Mouse (Mus musculus) lung, adult 18-20 months (tissue): ENCODE measurements around the gene Kalrn.
"Not testable (repeated sequence)": the region's sequence is repeated elsewhere in the genome, so short reads cannot be mapped to it uniquely, and the experiment has no call there.

ENCODE experiments used
- DNase-seq, 2 experiments: peaks; one replicate each; pipeline ENCODE4 v3.0.0; 2022; ENCODE audit warnings: mixed read lengths in 2 of 2

Gene Kalrn

DNA sequence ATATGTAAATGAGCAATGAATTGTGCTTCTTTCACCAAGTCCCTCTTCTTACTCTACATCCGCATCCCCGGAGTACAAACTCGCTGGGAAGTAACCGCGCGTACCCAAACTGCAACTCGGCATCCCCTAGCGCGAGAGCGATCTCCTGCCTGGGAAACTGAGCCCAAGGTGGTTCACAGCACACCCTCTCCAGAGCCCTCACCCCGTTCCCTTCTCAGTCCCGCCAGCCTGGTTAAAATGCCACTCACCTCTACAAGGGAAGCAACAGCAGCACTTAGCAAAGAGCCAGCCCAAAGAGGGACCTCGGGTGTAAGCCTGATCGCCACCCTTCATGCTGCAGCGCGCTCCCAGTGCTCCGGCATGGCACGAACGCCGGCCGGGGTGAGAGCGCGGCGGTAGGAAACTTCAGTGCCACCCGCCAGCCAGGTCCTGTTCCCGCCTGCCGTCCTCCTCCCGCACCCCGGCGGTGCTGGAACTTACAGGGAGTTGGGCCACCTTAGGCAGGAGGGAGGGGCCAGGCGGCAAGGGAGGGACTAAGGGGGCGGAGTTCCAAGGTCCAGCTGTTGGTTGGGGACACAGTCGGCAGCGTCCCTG, 477.7 kb downstream of the Kalrn start:
- DNase-seq = peak; percentile 87 to 91

DNA sequence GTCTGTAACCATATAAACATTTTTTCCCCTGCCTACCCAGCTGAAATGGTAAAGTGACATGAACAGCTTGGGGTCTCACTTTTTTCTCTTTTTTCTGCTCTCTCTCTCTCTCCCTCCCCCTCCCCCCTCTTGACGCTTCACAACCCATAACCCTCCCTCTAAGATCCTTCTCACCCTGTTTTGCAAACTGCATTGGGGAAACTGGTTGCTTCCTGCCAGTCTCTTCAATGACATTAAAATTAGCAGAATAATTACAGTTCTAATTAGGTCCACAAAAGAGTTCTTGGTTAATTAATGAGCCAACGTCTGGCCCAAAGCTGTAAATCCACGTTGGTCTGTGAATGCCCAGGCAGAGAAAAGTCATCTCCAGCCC, 478.3 kb downstream of the Kalrn start:
- no peak for DNase-seq

DNA sequence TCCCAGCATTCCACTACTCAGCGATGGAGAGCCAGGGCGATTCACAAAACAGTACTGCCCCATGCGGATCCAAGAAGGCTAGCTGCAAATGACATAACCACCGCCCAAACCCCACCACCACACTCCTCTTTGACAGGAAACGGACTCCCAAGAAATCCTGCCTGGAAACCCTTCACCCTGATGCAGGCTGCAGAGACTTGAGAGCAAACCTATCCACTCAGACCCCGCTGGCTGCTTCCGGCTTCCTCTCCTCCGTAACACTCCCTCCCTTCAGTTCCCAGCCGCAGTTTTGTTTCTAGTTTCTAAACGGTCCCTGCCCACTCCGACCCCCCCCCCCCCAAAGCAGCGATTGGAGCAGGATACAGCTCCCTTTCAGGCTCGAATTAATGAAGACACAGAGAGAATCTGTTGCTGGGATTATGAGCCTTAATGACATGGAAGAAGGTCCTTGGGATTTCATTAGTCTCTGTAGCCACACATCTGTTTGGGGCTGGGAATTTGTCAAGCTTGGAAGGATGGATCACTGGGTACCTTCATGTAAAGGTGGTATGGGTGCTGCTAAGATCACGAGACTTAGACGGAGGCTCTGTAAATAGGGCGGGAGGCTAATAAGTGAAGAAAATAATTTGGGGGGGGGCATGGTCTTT, 478.8 kb downstream of the Kalrn start:
- DNase-seq = peak; percentile 21 to 38

DNA sequence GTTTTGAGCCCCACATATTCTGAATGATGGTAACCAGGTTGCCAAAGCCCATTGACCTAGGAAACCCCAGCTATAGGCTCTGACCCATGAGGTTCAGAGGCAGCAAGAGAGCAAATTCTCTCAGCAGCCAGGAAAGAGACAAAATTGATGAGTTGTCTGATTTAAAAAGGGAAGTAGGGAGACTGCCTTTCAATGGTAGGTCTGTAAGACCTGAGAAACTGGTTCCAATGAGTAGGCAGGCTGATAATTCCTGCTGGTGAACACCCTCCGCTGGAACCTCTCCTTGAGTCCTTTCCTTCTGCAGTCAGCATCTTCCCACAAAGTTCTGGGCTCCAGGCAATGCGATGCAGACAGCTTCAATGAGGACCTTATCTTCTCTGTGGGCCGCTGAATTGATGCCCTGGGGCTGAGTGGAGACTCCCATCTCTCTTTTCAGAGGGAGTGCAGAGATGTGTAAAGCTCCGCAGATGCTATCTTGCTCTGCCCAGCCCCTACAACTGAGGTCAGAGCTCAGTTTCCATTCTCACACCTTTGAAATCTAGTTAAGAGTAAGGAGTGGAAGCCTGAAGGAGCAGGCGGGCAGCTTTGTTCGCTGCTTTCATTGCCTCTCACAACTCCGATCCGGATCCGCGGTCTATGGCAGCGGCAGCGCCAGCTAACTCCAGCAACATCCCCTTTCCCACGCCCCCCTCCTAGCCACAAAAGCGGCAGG, 479.4 kb downstream of the Kalrn start:
- DNase-seq = no peak

DNA sequence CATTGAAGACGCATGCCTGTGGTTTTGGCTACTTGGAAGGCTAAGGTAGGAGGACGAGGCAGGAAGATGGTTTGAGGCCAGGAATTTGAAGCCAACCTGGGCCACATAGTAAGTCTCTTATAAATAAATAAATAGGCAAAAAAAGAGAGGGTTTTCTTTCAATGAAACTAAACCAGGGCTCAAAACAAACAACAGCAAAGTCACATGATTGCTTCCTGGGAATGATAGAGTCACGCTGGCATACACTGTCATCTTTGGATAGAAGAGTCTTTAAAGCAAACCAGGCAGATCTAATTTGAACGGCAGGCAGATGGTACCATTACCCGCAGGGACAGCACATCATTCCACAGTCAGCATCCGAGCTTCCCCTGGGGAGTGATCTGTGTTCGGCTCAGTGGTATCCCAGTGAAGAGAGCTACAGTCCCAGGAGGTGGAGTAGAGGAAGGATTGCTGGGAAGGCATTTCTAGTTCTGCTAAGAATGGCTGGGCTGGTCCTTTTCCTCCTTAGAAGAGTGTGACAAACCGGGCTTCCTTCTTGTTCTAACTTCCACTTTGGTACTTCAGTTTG, 483.7 kb downstream of the Kalrn start:
- no peak for DNase-seq

DNA sequence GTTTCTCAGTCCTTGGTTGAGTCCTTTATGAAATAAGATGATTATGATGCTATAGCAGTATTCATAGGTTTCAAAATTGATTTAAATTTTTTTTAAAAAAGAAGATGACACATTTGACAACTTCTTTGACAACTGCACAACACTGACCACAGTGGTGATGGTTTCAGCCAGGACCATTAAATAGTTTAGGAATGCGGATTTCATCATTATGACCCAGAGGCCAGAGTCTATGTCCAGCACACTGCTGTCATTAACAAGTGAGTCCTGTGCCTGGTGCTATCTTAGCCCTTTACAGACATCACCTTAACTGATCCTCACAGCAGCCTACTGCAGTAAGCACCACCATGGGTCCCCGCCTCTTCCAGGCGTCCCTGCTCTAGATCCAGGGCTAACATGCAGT, 484.3 kb downstream of the Kalrn start:
- no peak for DNase-seq

DNA sequence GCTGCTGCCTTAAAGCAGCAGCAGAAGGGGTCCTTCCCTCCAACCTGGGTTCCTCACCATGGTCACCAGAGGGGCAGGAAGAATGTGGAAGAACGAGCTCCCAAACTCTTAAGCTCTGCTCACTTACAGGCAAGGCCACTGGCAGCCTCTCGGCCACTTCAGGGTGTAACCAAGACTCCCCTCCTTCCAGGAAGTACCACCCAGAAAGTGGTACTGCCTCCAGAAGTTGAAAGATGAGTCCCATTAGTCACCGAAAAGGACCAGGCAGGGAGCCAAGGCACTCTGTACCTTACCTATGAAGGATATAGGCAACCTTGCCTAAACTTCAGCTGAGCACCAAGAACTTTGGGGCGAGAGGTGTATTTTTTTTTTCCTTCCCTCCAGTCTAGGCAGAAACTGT, 485.0 kb downstream of the Kalrn start:
- peak; percentile 37 to 65 for DNase-seq

DNA sequence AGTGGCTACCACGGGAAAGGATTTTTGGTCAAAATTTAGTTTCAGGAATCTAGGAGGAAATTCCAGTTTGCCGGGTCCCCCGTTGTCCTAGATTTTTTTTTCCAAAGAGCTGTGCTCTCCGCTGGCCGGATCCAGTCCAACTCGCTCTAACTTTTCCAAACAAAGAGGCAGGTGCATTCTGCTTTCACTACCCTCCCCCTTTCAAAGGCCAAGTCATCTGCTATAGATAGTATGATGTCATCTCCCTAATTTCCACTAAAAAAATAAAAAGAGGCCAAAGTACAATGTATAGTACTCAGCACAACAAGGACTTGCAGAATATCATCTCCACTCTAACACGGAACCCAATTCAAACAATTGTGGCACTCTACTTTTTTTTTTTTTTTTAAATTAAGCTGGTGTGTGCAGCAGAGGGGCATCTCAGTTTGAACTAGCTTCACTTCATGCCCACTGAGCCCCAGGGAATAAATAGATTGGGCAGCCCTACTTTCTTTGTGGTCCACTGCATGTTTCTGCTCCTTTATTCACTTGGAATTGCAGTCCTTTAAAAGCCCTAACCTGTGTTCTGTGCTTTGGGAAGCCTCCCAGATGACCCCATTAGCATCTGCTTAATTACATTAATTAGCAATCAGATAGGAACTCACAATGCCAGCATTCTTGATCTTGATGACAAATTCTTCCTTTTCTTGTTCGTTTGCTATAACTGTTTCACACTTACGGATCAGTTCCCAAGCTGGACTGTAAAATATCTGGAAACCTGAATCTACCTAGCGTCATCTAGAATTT, 489.0 kb downstream of the Kalrn start:
- DNase-seq = no peak

DNA sequence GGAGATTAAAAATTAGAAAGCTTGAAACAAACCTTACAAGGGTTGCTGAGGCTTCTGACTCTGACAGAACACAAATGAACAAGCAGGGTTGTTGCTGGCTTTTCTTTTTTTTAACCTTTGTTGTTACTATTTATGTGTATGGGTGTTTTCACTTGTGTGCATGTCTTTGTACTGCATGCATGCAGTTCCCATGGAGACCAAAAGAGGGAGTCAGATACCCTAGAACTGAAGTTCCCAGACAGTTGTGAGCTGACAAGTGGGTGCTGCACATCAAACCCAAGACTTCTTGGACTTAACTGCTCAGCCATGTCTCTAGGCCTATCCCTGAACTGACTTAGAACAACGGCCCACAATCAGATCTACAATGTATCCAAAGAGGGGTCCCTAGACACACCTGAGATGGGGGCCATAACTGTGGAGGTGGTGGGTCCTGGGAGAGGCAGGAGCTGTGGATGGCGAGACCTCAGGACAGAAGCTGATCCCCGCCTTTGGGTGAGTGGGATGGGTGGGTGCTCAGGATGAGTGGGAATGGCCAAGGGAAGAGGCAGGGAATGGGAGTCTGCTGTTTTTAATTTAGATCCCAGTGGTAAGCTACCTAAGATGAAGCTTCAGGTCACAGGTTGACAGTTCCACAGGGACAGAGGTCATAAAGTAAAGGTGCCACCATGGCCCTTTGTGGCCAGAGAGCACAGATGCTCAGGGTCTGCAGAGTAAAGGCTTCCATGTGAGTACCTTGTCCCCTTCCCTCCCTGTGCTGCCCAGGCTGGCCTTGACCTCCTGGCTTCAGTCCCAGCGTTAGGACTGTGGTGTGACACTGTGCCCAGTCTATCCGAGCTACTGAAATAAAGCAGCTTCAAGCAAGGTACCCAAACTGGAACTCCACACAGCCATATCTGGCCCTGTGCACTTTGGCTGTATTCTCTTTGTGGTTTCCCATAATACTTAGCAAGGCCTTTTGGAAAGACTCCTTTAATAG, 490.6 kb downstream of the Kalrn start:
- no peak for DNase-seq

DNA sequence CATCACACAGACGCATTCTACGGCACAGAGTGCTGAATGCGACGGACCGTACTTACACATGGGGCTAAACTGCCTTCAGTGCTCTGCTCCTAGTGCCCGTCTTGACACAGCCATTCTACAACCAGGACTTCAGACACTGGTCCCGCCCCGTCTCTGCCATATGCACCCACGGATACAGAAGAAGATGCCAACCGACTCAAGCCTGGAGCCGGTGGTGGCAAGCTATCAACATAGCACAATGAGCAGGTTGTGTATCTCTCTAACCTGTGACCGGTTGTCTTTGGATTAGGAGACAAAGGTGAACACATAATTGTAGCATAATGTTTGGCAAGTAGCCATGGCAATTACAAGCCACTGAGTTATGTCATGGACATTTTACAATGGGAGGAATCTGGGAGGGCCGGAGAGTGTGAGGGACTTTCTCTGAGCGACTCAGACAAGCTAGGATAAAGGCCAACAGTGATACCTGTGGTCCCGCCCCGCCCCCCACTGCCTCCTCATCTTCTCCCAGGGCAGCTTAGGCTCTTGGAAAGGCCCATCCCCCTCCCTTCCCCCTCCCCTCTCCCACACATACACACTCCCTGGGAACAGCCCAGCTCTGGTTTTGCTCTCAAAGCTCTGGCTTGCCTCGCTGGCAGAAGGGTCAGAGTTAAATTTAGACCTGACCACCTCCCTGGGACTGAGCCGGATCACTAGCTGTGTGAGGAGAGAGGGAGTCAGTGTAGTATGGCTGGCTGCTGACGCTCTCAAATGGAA, 491.5 kb downstream of the Kalrn start:
- DNase-seq = no peak

DNA sequence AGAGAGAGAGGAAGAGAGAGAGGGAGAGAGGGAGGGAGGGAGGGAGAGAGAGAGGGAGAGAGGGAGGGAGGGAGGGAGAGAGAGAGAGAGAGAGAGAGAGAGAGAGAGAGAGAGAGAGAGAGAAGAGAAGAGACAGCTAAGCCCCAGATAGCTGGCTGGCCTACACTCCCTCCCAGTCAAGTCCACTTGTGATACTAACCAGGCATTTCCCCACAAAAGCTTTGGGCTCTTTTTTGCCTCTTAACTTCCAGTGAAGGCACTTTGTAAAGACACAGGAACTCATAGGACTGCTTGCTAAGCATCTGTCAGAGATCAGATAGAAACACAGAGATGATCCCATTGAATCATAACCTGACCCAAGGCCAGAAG, 492.0 kb downstream of the Kalrn start:
- DNase-seq = not testable (repeated sequence)

DNA sequence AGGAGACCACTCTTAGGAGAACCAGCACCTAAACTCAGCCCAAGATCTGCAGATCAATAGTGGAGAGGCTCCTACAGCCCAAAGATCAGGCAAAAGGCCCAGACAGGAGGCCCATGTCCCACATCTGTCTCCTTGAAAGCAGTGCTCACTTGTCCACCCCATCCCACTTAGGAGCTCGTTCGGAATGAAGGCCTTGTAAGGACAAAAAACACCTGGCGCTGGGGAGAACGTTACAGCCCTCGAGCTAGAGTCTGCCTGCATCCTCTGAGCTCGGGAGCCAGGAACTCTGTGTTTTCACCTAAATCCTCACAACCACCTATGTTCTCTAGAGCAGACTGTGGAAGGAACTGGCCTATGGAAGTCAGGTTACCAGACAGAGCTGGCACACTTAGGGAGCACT, 492.5 kb downstream of the Kalrn start:
- no peak for DNase-seq

DNA sequence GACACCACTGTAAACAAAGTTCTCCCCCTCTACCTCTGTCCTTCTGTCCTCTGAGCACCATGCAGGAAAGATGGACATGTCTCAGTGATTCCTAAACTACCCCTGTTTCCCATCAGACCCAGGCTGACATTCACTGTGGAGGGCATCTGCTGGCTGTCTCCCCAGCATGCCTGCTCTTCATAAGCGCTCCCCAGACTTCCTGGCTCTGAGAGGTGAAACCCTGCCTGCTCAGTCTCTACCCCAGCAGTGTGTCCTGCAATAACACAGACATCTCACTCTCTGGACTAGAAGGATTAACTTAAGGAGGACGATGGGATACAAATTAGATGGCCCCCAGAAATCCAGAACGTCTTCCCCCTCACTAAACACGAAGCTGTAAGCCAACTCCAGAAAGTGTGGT, 493.8 kb downstream of the Kalrn start:
- DNase-seq = no peak

DNA sequence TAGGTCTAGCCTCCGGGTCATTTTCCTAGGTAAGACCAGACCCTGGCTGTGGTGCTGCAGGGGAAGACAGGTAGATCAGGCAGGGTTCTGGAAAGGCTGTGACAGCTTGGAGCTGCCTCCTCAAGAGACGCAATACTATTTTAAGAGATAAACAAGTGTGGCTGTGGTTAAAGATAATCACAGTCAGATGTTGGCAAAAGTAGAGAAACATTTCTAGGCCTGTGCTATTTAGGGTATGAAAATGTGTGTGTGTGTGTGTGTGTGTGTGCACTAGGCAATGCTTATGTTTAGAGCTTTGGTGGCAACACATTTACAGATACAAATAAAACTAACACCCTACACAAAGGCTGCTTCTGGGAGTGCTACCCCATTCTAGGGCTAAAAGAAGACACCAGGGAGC, 494.6 kb downstream of the Kalrn start:
- no peak for DNase-seq

DNA sequence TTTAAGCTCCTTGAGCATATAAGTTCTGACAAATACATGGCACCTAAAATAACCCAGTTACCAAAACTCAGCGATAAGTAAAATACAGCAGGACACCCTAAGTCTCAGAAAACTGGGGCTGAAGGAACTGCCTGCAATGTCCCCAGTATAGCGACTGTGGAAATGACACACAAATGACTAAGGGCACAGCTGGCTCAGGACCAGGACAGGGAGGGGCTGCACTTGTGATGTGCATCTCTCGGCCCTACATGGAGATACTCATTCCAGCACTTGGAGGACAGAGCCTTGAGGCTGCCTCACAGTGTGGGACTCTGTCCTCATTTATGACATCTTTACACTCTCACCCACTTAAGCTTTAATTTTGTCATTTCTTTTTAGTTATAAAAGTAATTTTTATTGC, 497.2 kb downstream of the Kalrn start:
- DNase-seq = no peak

DNA sequence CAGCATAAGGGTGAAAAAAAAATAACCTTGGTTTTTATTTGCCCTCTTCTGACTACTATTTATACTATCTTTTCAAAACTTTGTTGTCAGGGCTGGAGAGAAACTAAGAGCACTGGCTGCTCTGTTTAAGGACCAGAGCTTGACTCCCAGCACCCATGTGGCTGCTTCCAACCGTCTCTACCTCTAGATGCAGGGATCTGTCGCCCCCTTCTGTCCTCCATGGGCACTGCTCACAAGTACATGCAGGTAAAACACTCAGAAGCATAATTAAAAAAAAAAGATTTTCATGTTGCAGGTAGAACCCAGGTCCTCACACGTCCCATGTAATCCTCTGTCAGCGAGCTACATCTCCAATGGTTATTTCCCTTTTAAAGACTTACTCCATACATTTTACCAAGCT, 499.4 kb downstream of the Kalrn start:
- DNase-seq = no peak

DNA sequence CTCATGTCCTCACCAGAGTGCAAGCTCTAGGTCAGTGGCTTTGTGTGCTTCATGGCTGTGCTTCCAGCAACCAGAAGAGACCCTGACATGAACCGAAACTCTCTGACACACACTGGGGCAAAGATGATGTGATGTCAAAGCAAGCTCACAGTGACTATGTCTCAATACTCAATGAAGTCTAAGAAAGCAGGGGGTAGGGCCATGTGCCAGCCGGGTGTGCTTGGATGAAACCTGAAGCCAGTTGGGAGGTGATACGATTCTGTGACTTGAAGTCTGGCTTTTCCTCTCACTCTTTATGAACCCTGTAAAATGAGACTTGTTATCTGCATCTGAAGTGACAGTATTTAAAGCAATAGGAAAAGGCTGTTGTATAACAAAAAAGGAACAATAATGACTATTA, 501.2 kb downstream of the Kalrn start:
- DNase-seq = peak; percentile 17 to 56

DNA sequence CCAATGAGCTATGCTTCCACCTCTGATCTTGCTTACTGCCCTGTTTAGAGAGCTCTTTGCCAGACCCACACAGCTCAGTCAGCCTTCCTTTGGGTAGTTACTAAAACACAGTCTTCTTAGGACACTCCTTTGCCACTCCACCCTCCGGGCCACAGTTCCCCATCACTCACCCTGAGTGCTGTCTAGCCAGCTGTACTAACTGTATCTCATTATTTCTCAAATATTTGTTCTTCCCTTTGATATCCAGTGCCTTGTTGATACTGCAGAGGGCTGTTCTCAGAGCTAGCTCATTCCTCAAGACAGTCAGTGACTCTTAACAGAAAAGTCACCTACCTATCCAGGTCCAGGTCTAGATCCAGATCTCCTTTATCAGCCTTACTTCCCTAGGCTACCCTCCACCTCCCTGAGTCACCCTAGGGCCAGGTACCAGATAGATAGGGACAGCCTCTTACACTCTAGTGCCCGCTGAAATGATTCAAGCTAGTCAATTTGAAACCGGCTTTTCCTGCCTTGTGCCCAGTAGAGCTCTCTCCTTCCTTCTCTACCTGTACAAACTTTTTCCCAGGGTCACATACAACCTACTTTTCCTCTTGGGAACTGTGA, 502.0 kb downstream of the Kalrn start:
- DNase-seq = no peak

DNA sequence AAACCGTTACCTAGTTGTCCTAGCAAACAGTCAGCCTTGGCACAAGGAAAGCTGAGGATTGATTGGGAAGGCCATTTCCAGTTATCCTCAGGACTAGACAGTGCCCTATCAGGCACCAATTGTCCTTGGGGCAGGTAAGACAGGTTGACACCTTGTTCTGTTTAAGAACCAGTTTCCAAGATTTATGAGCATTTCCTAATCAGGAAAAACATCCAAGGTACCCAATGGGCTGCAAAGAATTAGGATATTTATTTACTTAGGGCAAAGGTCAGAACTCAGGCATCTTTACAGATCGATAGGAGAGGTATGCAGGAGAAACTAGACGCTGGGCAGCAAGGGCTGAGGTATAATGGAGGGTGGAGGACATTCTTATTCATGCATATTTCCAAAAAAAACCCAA, 503.9 kb downstream of the Kalrn start:
- DNase-seq = no peak

DNA sequence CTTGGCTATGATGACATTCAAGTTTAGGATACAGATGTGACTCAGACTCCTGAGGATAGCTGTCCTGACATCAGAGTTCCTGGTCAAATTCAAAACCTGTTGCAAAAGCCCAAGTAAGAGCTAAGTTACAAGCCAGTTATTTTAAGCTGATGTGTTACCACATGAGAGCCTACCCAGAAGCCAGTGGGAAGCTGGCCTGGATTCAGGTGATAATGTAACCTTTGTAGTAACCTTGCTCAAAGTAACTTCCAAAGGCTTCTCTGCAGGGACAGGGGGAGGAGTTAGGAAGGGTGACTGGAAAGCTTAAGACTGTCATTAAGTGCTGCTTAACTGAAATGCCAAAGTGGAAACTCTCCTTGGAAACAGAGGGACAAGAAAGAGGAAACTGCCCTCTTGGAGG, 506.4 kb downstream of the Kalrn start:
- peak; percentile 39 to 74 for DNase-seq

DNA sequence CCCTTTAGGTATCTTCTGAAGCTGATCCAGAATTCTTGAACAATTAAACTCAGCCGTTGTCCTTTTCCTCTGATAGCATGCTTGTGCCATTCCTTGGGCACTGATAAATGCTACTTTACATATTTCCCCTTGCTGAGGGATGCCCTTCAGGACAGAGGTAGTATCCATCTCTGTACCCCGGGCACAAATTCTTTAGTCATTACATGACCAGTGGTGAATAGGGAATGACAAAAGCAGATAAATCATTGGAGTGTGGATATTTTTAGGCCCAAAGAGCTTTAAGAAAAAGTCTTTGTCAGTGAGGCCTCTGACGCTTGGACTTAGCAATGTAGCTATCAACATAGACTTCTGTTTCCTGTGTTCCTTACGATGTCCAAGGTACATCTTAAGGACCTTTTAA, 507.0 kb downstream of the Kalrn start:
- no peak for DNase-seq
